Mouse (Mus musculus) kidney, embryonic 15.5 days (tissue): Measurements from ENCODE around the gene 1700029F12Rik. TPM values are rescaled to one million over a fixed set of nuclear protein-coding genes. Genes with fewer than 3 reads are reported as not detected.
A peak's percentile ranks its signal among the peaks of the same experiment; 100 is the strongest.

ENCODE experiments used
- ATAC-seq: fragments of 200-750 bp; cut with Nextera tagmentation; replicated peaks from 2 replicates; pipeline ENCODE4 v1.8.0; 2017; ENCODE audit warnings: moderate TSS enrichment; ENCODE audit not compliant: low FRiP score
- H3K27ac ChIP-seq: fragments of 300-500 bp; sonication (generic); 2 replicates; pipeline ENCODE4 v1.5.1; 2015; ENCODE audit warnings: mild to moderate bottlenecking, inconsistent platforms
- H3K27me3 ChIP-seq: fragments of 300-500 bp; sonication (generic); 2 replicates; pipeline ENCODE4 v1.6.1; 2015; ENCODE audit warnings: inconsistent platforms
- H3K36me3 ChIP-seq: fragments of 300-500 bp; sonication (generic); 2 replicates; pipeline ENCODE4 v1.6.1; 2015; ENCODE audit warnings: inconsistent platforms
- H3K4me1 ChIP-seq: fragments of 300-500 bp; sonication (generic); 2 replicates; pipeline ENCODE4 v1.6.1; 2015; ENCODE audit warnings: inconsistent platforms
- H3K4me2 ChIP-seq: fragments of 300-500 bp; sonication (generic); 2 replicates; pipeline ENCODE4 v1.6.1; 2015; ENCODE audit warnings: moderate library complexity, mild to moderate bottlenecking, inconsistent platforms
- H3K4me3 ChIP-seq: fragments of 300-500 bp; sonication (generic); replicated peaks from 2 replicates; pipeline ENCODE4 v1.5.1; 2015; ENCODE audit warnings: mild to moderate bottlenecking, inconsistent platforms
- H3K9ac ChIP-seq: fragments of 300-500 bp; sonication (generic); 2 replicates; pipeline ENCODE4 v1.6.1; 2015; ENCODE audit warnings: mild to moderate bottlenecking, inconsistent platforms
- H3K9me3 ChIP-seq: fragments of 300-500 bp; sonication (generic); replicated peaks from 2 replicates; pipeline ENCODE4 v1.6.1; 2016; ENCODE audit warnings: inconsistent platforms
- WGBS: fragments of 180-500 bp; shearing (Covaris S2); methylation state at CpG from one replicate; pipeline ENCODE4 v1.1.7; 2015; ENCODE audit warnings: mixed read lengths; 5-methylcytosine and 5-hydroxymethylcytosine counted together
- polyA plus RNA-seq: library from polyadenylated mRNA; unstranded; fragments of >200 nt; fragmentation: Nextera tagmentation; extraction: Ambion mirVana; gene quantifications from 2 replicates; pipeline ENCODE4 v1.2.1, GENCODE M21; 2015

The 1700029F12Rik gene
- polyA plus RNA-seq, 1 experiment from 2014 or later: not detected

DNA sequence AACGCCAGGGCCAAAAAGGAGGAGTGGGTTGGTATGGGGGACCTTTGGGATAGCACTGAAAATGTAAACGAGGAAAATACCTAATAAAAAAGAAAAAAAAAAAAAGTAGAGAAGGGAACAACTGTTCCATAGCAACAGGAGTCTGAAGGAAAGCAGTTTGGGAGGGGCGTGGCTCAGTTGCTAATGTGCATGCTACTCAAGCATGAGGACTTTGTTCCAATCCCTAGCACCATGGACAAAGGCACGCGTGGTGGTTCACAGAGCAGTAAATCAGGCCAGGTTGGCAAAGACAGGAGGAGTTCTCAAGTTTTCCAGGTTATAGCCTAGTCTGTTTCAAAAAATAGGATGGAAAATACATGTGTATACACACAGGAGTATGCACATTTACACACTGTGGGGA is 14.0 kb downstream of the 1700029F12Rik start:
- no peak for ATAC-seq
- no peak overlapping the region for H3K4me2 ChIP-seq
- 68% methylated on average over 5 of the region's 5 CpGs for WGBS
- H3K36me3 ChIP-seq: no peaks in the 10 kb centered on the region
- no peak overlapping the region for H3K9ac ChIP-seq
- no peak overlapping the region for H3K27ac ChIP-seq
- H3K9me3 ChIP-seq: no peaks in the 10 kb centered on the region
- no peak overlapping the region for H3K4me3 ChIP-seq
- no peaks in the 10 kb centered on the region for H3K27me3 ChIP-seq
- H3K4me1 ChIP-seq: no peaks in the 10 kb centered on the region

DNA sequence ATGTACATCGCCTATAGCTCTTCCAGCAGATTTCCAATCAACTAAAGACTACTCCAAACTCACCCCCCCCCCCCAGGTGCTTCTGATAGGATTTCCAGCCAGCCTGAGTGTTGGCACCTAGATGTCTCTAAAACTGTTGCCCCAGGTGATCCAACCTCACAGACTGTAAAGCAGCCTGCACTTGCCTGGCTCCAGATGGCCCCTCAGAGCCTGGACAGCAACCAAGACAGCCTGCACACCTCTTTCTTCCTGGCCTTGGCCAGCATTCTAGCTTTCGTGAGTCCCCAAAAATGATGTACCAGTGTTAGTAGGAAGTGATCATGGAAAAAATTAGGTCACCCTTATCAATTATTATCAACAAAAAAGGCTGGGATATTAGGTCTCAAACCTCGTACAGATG is 16.5 kb downstream of the 1700029F12Rik start:
- WGBS: 90% methylated on average over 3 of the region's 3 CpGs
- no peak for ATAC-seq

GRCm38 (mm10) chr13:97014366-97014765 is 19.8 kb downstream of the 1700029F12Rik start:
- ATAC-seq: no peak
- Histone ChIP-seq H3K4me3 (no peak overlapping the region), H3K9me3 (no peaks in the 10 kb centered on the region), H3K4me1 (no peaks in the 10 kb centered on the region), H3K36me3 (no peaks in the 10 kb centered on the region), H3K27ac (no peak overlapping the region), H3K4me2 (no peak overlapping the region), H3K9ac (no peak overlapping the region), H3K27me3 (no peaks in the 10 kb centered on the region)
- 73% methylated on average over 4 of the region's 4 CpGs for WGBS

More for the DNA sequence above, 16.5 kb downstream of the 1700029F12Rik start:
- no peak overlapping the region for H3K4me3 ChIP-seq
- no peaks in the 10 kb centered on the region for H3K27me3 ChIP-seq
- no peak overlapping the region for H3K27ac ChIP-seq
- no peaks in the 10 kb centered on the region for H3K4me1 ChIP-seq
- no peaks in the 10 kb centered on the region for H3K9me3 ChIP-seq
- H3K9ac ChIP-seq: no peak overlapping the region
- H3K36me3 ChIP-seq: no peaks in the 10 kb centered on the region
- H3K4me2 ChIP-seq: no peak overlapping the region

DNA sequence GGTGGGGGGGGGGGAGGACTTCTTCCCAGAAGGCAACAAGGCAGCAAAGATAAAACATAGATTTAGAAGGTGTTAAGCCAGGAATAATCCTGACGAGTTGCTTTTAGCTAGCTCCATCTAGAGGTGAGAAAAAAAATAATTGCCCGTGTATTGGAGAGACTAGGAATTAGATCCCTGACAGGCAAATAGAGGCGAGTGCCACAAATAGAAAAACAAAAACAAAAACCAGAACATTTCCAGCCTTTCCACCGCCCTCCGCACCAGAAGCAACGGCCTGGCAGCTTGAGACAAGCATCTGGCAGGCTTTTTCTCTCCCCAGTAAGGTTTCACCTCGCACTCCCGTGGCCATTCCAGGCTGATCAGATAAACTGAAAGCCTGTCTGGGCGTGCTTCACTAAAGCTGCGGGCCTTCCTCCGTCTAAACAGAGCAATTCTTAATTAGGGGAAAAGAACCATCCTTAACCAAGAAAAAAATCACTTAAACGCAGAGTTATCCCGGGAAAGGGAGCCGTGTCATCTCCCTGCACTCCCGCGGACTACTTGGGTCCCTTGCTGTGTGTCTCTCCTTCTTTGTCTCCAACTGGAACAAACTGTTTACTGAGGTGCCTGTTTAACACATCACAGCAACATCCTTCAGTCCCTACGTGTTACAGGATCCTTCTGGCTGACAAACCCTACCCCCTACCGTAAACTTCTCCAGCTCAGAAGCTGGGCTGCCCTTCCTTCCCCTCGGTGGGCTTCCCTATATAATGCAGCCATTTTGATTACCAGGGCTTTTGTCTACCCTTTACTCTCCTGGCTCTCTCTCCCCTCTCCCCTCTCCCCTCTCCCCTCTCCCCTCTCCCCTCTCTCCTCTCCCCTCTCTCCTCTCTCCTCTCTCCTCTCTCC is 25.7 kb downstream of the 1700029F12Rik start:
- Histone ChIP-seq H3K27ac (0 out of 2 replicates have a peak overlapping the region, but pooled peaks have one; percentile 37), H3K9ac (peak overlapping the region; percentile 45)

DNA sequence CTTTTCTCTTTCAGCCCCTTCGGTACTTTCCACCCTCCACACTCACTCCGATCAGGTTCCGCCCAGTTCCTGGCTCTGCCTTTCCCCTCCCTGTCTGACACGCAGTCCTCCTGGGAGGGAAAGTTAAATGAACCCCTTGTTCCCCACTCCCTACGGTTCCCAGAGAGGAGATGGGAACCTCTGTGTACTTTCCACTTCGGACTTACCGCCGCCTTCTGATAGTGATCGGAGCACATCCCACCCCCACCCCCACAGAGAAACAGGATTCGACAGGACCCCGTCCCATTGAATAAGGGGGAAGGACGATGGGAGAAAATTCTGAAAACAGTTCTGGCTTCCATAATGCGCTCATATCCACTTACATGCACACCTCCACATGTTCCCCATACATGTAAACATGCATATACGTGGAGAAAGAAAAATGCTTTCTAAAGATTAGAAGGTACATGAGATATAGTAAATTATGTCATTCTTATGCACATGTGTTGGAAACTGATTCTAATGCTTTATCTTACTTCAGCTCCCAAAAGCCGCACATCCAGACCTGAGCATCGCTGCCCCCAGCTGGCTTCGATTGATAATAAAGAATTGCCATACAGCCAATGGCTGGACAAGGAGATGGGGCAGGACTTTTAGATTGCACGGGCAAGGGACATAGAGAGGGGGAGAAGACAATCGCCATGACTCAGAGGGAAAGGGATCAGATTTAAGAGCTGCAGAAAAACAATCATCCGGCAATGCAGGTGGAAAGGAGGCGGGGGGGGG is 26.5 kb downstream of the 1700029F12Rik start:
- H3K9ac ChIP-seq: peak overlapping the region; percentile 50
- under 1% methylated on average over 20 of the region's 21 CpGs for WGBS
- no peaks in the 10 kb centered on the region for H3K9me3 ChIP-seq
- H3K27ac ChIP-seq: no peak overlapping the region
- peaks cover 12% of the 10 kb centered on the region for H3K4me1 ChIP-seq
- no peaks in the 10 kb centered on the region for H3K27me3 ChIP-seq
- no peaks in the 10 kb centered on the region for H3K36me3 ChIP-seq
- peak overlapping the region; percentile 48 for H3K4me3 ChIP-seq
- H3K4me2 ChIP-seq: peak overlapping the region; percentile 87
- peak; percentile 85 for ATAC-seq

More for the DNA sequence above, 25.7 kb downstream of the 1700029F12Rik start:
- peak overlapping the region; percentile 48 for H3K4me3 ChIP-seq
- under 1% methylated on average over 19 of the region's 19 CpGs for WGBS
- no peaks in the 10 kb centered on the region for H3K36me3 ChIP-seq
- H3K9me3 ChIP-seq: no peaks in the 10 kb centered on the region
- H3K4me2 ChIP-seq: peak overlapping the region; percentile 87
- peaks cover 12% of the 10 kb centered on the region for H3K4me1 ChIP-seq
- ATAC-seq: peak; percentile 78
- H3K27me3 ChIP-seq: no peaks in the 10 kb centered on the region

GRCm38 (mm10) chr13:97006784-97007183 is 27.4 kb downstream of the 1700029F12Rik start:
- ATAC-seq: no peak
- no peaks in the 10 kb centered on the region for H3K27me3 ChIP-seq
- 27% methylated on average over 2 of the region's 2 CpGs for WGBS
- H3K4me2 ChIP-seq: peak overlapping the region; percentile 87
- no peak overlapping the region for H3K9ac ChIP-seq
- no peak overlapping the region for H3K27ac ChIP-seq
- no peaks in the 10 kb centered on the region for H3K36me3 ChIP-seq
- peaks cover 12% of the 10 kb centered on the region for H3K4me1 ChIP-seq
- H3K9me3 ChIP-seq: no peaks in the 10 kb centered on the region
- H3K4me3 ChIP-seq: peak overlapping the region; percentile 48

GRCm38 (mm10) chr13:96997080-96997479 is 37.1 kb downstream of the 1700029F12Rik start:
- H3K27ac ChIP-seq: no peak overlapping the region
- no peak for ATAC-seq
- no peaks in the 10 kb centered on the region for H3K36me3 ChIP-seq
- 67% methylated on average over 1 of the region's 1 CpGs for WGBS
- H3K4me1 ChIP-seq: no peaks in the 10 kb centered on the region
- no peak overlapping the region for H3K9ac ChIP-seq
- H3K27me3 ChIP-seq: no peaks in the 10 kb centered on the region
- H3K4me3 ChIP-seq: no peak overlapping the region
- no peak overlapping the region for H3K4me2 ChIP-seq
- H3K9me3 ChIP-seq: no peaks in the 10 kb centered on the region

DNA sequence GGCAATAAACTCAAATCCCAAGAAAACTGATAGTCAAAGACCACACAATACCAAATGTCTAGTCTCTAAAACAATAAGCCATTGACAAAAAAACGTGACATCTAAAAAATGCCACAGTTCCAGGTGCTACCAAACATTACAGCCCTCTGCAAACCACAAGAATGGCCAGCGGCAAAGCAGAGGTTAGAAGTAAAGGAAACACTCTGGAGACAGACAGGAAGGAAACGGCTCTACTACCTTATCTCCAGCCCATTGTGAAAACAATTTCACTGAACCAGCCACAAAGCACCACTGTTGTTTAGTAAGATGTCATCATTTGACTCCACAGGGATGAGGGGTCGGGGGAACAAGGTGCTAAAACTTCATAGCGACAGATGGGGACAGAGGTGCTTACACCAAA is 38.9 kb downstream of the 1700029F12Rik start:
- no peak overlapping the region for H3K9ac ChIP-seq
- H3K36me3 ChIP-seq: no peaks in the 10 kb centered on the region
- no peaks in the 10 kb centered on the region for H3K4me1 ChIP-seq
- no peak overlapping the region for H3K4me3 ChIP-seq
- H3K9me3 ChIP-seq: no peaks in the 10 kb centered on the region
- 58% methylated on average over 5 of the region's 5 CpGs for WGBS
- H3K4me2 ChIP-seq: no peak overlapping the region
- H3K27ac ChIP-seq: no peak overlapping the region
- H3K27me3 ChIP-seq: no peaks in the 10 kb centered on the region
- no peak for ATAC-seq

GRCm38 (mm10) chr13:96993291-96993989 is 40.7 kb downstream of the 1700029F12Rik start:
- Histone ChIP-seq H3K4me2 (no peak overlapping the region), H3K4me1 (no peaks in the 10 kb centered on the region), H3K9ac (no peak overlapping the region), H3K4me3 (no peak overlapping the region), H3K9me3 (no peaks in the 10 kb centered on the region), H3K27ac (no peak overlapping the region), H3K27me3 (no peaks in the 10 kb centered on the region), H3K36me3 (no peaks in the 10 kb centered on the region)
- 54% methylated on average over 8 of the region's 8 CpGs for WGBS
- no peak for ATAC-seq

DNA sequence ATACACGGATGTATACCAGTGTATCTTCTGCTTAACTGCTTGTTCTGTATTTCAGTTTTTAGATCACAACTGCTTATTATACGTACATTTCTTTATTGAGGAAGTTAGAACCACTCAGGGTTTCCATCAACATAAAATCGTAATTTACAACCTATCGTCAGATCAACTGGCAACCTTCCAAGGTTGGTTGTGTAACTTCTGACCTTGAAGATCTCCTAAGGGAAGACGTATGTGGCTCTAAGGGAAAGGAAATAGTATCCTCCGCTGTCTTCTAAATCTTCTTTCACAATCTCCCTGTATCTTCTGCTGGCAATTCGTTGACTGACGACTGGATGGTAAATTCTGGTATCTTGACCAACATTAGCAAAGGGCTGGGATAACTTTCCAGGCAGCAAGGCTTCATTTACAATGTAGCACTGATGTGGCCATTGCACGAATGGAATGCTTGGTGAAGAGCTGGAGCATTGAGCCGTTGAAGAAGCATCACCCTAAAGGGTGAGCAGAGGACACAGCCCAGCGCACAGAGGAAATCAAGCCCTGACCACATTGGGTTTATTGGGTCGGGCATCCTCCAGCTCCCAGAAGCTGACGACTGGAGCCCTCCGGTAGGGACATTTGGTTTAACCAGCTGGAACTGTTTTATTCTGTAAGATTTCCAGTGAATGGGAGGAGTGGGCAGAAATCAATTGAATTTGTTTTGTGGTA is 43.4 kb downstream of the 1700029F12Rik start:
- WGBS: 41% methylated on average over 14 of the region's 14 CpGs
- peak; percentile 74 for ATAC-seq
- H3K27me3 ChIP-seq: no peaks in the 10 kb centered on the region
- no peaks in the 10 kb centered on the region for H3K36me3 ChIP-seq
- no peak overlapping the region for H3K4me2 ChIP-seq
- peaks cover 4% of the 10 kb centered on the region; the same call in 1 of the 2 replicates for H3K4me1 ChIP-seq
- H3K9ac ChIP-seq: no peak overlapping the region
- H3K27ac ChIP-seq: no peak overlapping the region
- no peak overlapping the region for H3K4me3 ChIP-seq
- H3K9me3 ChIP-seq: no peaks in the 10 kb centered on the region

- Histone ChIP-seq H3K27me3 (no peaks in the 10 kb centered on the region), H3K9me3 (no peaks in the 10 kb centered on the region), H3K4me1 (peaks cover 8% of the 10 kb centered on the region; the same call in 1 of the 2 replicates), H3K36me3 (no peaks in the 10 kb centered on the region), H3K27ac (no peak overlapping the region), H3K4me2 (no peak overlapping the region), H3K9ac (no peak overlapping the region), H3K4me3 (no peak overlapping the region)
- no peak for ATAC-seq
- WGBS: 87% methylated on average over 3 of the region's 3 CpGs
Observed at GRCm38 (mm10) chr13:96990045-96990444, 44.1 kb downstream of the 1700029F12Rik start.
